Mouse (Mus musculus) kidney, embryonic 15.5 days (tissue): ENCODE measurements at regions not wholly inside any gene's neighbourhood (a gene's known extent, or its start where the extent isn't known, plus 50 kb on each side); places are given as distances from the start of the nearest gene placed in this dataset.

ENCODE experiments used
- ATAC-seq: fragments of 200-750 bp; cut with Nextera tagmentation; replicated peaks from 2 replicates; pipeline ENCODE4 v1.8.0; 2017; ENCODE audit warnings: moderate TSS enrichment; ENCODE audit not compliant: low FRiP score
- H3K27ac ChIP-seq: fragments of 300-500 bp; sonication (generic); 2 replicates; pipeline ENCODE4 v1.5.1; 2015; ENCODE audit warnings: mild to moderate bottlenecking, inconsistent platforms
- H3K27me3 ChIP-seq: fragments of 300-500 bp; sonication (generic); 2 replicates; pipeline ENCODE4 v1.6.1; 2015; ENCODE audit warnings: inconsistent platforms
- H3K36me3 ChIP-seq: fragments of 300-500 bp; sonication (generic); 2 replicates; pipeline ENCODE4 v1.6.1; 2015; ENCODE audit warnings: inconsistent platforms
- H3K4me1 ChIP-seq: fragments of 300-500 bp; sonication (generic); 2 replicates; pipeline ENCODE4 v1.6.1; 2015; ENCODE audit warnings: inconsistent platforms
- H3K4me2 ChIP-seq: fragments of 300-500 bp; sonication (generic); 2 replicates; pipeline ENCODE4 v1.6.1; 2015; ENCODE audit warnings: moderate library complexity, mild to moderate bottlenecking, inconsistent platforms
- H3K4me3 ChIP-seq: fragments of 300-500 bp; sonication (generic); replicated peaks from 2 replicates; pipeline ENCODE4 v1.5.1; 2015; ENCODE audit warnings: mild to moderate bottlenecking, inconsistent platforms
- H3K9ac ChIP-seq: fragments of 300-500 bp; sonication (generic); 2 replicates; pipeline ENCODE4 v1.6.1; 2015; ENCODE audit warnings: mild to moderate bottlenecking, inconsistent platforms
- H3K9me3 ChIP-seq: fragments of 300-500 bp; sonication (generic); replicated peaks from 2 replicates; pipeline ENCODE4 v1.6.1; 2016; ENCODE audit warnings: inconsistent platforms
- WGBS: fragments of 180-500 bp; shearing (Covaris S2); methylation state at CpG from one replicate; pipeline ENCODE4 v1.1.7; 2015; ENCODE audit warnings: mixed read lengths; 5-methylcytosine and 5-hydroxymethylcytosine counted together

GRCm38 (mm10) chr2:131403543-131404217 lies 51.0 kb upstream of the Rnf24 start:
- Histone ChIP-seq H3K4me3 (no peak overlapping the region), H3K4me1 (peaks cover 12% of the 10 kb centered on the region), H3K36me3 (no peaks in the 10 kb centered on the region), H3K27me3 (no peaks in the 10 kb centered on the region), H3K9me3 (no peaks in the 10 kb centered on the region), H3K27ac (no peak overlapping the region), H3K9ac (no peak overlapping the region), H3K4me2 (no peak overlapping the region)
- no peak for ATAC-seq
- 73% methylated on average over 5 of the region's 5 CpGs for WGBS
